Mouse (Mus musculus) neural tube, embryonic 11.5 days (tissue): ENCODE results near the gene Fyn. TPM values are rescaled to one million over a fixed set of nuclear protein-coding genes. Genes with fewer than 3 reads are reported as not detected.

Experiments
- ATAC-seq: fragments of 200-750 bp; cut with Nextera tagmentation; 2 replicates; pipeline ENCODE4 v1.8.0; 2017; ENCODE audit warnings: moderate number of reproducible peaks, mild to moderate bottlenecking, moderate TSS enrichment, moderate library complexity; ENCODE audit not compliant: insufficient read depth, low FRiP score, low TSS enrichment
- DNase-seq: peaks from one replicate; pipeline ENCODE4 v3.0.0-alpha.2; 2015; ENCODE audit warnings: low spot score
- H3K27ac ChIP-seq: fragments of 300-500 bp; sonication (generic); 2 replicates; pipeline ENCODE4 v1.5.1; 2014; ENCODE audit warnings: low read depth, mild to moderate bottlenecking, low read length
- H3K27me3 ChIP-seq: fragments of 300-500 bp; sonication (generic); 2 replicates; pipeline ENCODE4 v1.6.1; 2014; ENCODE audit warnings: mild to moderate bottlenecking, low read length, mixed read lengths; ENCODE audit not compliant: control insufficient read depth, insufficient read depth
- H3K36me3 ChIP-seq: fragments of 300-500 bp; sonication (generic); 2 replicates; pipeline ENCODE4 v1.6.1; 2014; ENCODE audit warnings: mild to moderate bottlenecking, low read length, moderate library complexity, mixed read lengths; ENCODE audit not compliant: control insufficient read depth, insufficient read depth
- H3K4me1 ChIP-seq: fragments of 300-500 bp; sonication (generic); 2 replicates; pipeline ENCODE4 v1.6.1; 2014; ENCODE audit warnings: low read length, mixed read lengths; ENCODE audit not compliant: control insufficient read depth, insufficient read depth
- H3K4me2 ChIP-seq: fragments of 300-500 bp; sonication (generic); 2 replicates; pipeline ENCODE4 v1.6.1; 2014; ENCODE audit warnings: low read depth, mild to moderate bottlenecking, moderate library complexity
- H3K4me3 ChIP-seq: fragments of 300-500 bp; sonication (generic); 2 replicates; pipeline ENCODE4 v1.5.1; 2014; ENCODE audit warnings: low read depth, low read length
- H3K9ac ChIP-seq: fragments of 300-500 bp; sonication (generic); 2 replicates; pipeline ENCODE4 v1.6.1; 2014; ENCODE audit warnings: mild to moderate bottlenecking, low read length
- H3K9me3 ChIP-seq: fragments of 300-500 bp; sonication (generic); 2 replicates; pipeline ENCODE4 v1.6.1; 2016; ENCODE audit warnings: low read length; ENCODE audit not compliant: control insufficient read depth
- WGBS: fragments of 180-500 bp; shearing (Covaris S2); extraction: QIAGEN DNeasy Blood & Tissue Kit; methylation state at CpG from one replicate; pipeline ENCODE4 v1.1.7; 2014; 5-methylcytosine and 5-hydroxymethylcytosine counted together
- polyA plus RNA-seq: library from polyadenylated mRNA; unstranded; fragments of >200 nt; fragmentation: Nextera tagmentation; extraction: Ambion mirVana; gene quantifications from 2 replicates; pipeline ENCODE4 v1.2.1, GENCODE M21; 2014

Fyn gene
- polyA plus RNA-seq, 1 experiment from 2014 or later = 66.0 TPM

DNA sequence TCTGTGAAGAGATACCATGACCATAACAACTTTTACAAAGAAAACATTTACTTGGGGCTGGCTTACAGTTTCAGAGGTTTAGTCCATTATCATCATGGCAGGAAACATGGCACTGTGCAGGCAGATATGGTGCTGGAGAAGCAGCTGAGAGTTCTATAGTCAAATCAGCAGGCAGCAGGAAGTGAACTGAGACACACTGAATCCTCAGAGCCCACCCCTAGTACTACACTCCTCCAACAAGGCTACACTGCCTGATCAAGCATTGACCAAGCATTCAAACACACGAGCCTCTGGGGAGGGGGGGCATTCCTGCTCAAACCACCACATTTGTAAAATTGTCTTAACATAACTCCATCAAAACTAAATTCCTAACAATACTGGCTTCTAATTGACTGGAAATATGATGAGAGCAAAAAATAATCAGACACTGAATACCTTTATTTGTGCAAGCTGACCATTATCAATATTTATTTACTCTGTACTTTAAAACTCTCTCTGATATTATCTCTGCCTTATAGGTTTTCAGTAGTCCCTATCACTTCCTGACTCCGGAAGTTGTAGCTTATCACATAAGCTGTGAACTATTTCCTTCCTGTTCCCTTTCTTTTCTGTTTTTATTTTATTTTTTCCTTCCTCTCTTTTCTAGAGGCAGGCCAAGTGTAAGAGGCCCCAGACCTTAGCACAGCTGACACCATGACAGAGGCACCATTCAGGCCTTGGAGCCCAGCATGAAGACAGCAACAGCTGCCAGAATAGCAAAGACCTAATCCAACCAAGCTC, 29.3 kb upstream of the Fyn start:
- DNase-seq (no peak), ATAC-seq (no peak)
- Histone ChIP-seq H3K9me3 (no peaks in the 10 kb centered on the region), H3K9ac (no peak overlapping the region), H3K27ac (no peak overlapping the region), H3K4me1 (no peaks in the 10 kb centered on the region), H3K36me3 (no peaks in the 10 kb centered on the region), H3K27me3 (no peaks in the 10 kb centered on the region), H3K4me2 (no peak overlapping the region), H3K4me3 (no peak overlapping the region)
- 81% methylated on average over 2 of the region's 2 CpGs for WGBS

DNA sequence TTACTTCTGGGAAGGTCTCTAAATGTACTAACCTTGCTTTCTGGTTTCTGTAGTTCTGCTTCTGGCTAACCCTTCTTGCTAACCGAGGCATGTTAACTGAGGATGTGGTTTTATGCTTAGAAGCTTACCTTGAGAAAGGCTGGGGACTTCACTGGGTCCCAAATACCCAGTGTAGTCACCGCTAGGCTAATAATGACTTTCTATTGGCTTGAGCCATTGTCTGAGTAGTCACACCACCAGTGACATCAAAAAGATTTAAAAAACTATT, 28.8 kb upstream of the Fyn start:
- no peak overlapping the region for H3K4me2 ChIP-seq
- 91% methylated on average over 2 of the region's 2 CpGs for WGBS
- H3K9ac ChIP-seq = no peak overlapping the region
- ATAC-seq = no peak
- H3K27me3 ChIP-seq = no peaks in the 10 kb centered on the region
- DNase-seq = no peak
- no peak overlapping the region for H3K27ac ChIP-seq
- H3K4me3 ChIP-seq = no peak overlapping the region
- H3K4me1 ChIP-seq = no peaks in the 10 kb centered on the region
- no peaks in the 10 kb centered on the region for H3K36me3 ChIP-seq
- H3K9me3 ChIP-seq = no peaks in the 10 kb centered on the region

DNA sequence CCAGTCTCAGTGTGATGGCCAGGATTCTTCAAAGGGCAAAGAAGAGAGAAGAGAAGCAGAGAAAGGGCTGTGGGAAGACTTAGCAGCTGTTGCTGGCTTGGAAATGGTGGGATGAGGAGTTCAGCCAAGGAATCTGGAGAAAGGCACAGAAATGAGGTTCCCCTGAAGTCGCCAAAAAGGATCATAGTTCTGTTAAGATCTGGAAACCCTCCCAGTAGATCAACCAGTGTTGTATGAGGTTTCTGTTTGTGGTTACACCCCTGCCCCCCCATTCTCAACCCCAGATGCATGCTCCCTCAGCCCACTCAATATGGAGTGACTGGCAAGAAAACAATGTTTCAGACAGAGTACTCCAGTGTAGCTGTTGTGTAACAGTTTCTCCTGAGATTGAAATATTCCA, 25.1 kb upstream of the Fyn start:
- no peak for ATAC-seq

GRCm38 (mm10) chr10:39345921-39346320, 22.7 kb upstream of the Fyn start:
- H3K27me3 ChIP-seq = no peaks in the 10 kb centered on the region
- DNase-seq = no peak
- WGBS = 84% methylated on average over 1 of the region's 1 CpGs
- no peaks in the 10 kb centered on the region for H3K36me3 ChIP-seq
- H3K4me3 ChIP-seq = no peak overlapping the region
- H3K27ac ChIP-seq = no peak overlapping the region
- no peak for ATAC-seq
- no peak overlapping the region for H3K4me2 ChIP-seq
- no peak overlapping the region for H3K9ac ChIP-seq
- no peaks in the 10 kb centered on the region for H3K4me1 ChIP-seq
- no peaks in the 10 kb centered on the region for H3K9me3 ChIP-seq

More for the DNA sequence above, 25.1 kb upstream of the Fyn start:
- 81% methylated on average over 1 of the region's 1 CpGs for WGBS
- no peak overlapping the region for H3K9ac ChIP-seq
- no peaks in the 10 kb centered on the region for H3K9me3 ChIP-seq
- H3K4me3 ChIP-seq = no peak overlapping the region
- no peaks in the 10 kb centered on the region for H3K27me3 ChIP-seq
- H3K27ac ChIP-seq = no peak overlapping the region
- no peaks in the 10 kb centered on the region for H3K36me3 ChIP-seq
- no peaks in the 10 kb centered on the region for H3K4me1 ChIP-seq
- DNase-seq = no peak
- no peak overlapping the region for H3K4me2 ChIP-seq

- 98% methylated on average over 14 of the region's 14 CpGs for WGBS
- no peak for ATAC-seq
- no peak for DNase-seq
- Histone ChIP-seq H3K27ac (no peak overlapping the region), H3K4me3 (no peak overlapping the region), H3K36me3 (no peaks in the 10 kb centered on the region), H3K27me3 (no peaks in the 10 kb centered on the region), H3K4me1 (no peaks in the 10 kb centered on the region), H3K9ac (no peak overlapping the region), H3K4me2 (no peak overlapping the region), H3K9me3 (no peaks in the 10 kb centered on the region)
Observed at GRCm38 (mm10) chr10:39349781-39350364, 18.8 kb upstream of the Fyn start.

DNA sequence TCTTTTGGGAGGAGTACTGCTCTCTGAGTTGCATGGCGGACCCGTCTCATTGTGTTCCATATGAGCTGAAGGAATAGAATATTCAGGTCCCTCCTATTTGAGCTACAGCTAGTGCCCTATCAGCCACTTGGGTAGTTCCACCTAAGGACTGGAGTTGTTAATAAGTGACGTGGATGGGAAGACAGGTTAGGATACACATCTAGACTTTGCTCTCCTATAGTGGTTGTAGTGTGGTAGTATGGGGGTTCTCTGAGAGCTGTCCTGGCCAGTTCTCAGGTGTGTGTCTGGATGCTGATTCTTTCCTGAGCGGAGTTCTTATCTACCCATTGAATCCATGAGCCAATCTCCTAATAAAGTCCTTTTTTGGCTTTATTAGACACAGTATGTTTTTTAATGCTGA, 4.5 kb upstream of the Fyn start:
- WGBS = 89% methylated on average over 4 of the region's 4 CpGs
- Histone ChIP-seq H3K4me3 (no peak overlapping the region), H3K9ac (no peak overlapping the region), H3K4me2 (no peak overlapping the region), H3K27ac (no peak overlapping the region), H3K36me3 (no peaks in the 10 kb centered on the region), H3K27me3 (no peaks in the 10 kb centered on the region), H3K4me1 (no peaks in the 10 kb centered on the region), H3K9me3 (no peaks in the 10 kb centered on the region)
- ATAC-seq (no peak), DNase-seq (no peak)

DNA sequence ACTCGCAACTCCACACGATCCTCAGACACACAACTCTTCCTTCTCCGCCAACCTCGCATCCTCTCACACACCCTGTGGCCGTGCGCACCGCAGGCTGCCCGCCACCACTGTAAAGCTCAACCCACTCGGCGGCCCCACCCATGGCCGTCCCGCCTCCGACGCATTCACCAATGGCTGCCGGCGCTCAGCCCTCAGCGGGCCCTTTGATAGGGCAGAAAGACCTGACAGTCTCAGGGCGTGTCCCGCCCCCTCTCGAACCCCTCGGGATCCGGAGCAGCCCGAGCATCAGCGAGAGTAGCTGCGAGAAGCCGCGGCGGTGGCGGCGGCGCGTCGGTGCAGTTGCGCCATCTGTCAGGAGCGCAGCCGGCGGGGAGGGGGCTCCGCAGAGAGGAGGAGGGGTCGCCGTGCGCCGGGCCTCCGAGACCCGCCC, 862 bp downstream of the Fyn start:
- WGBS = under 1% methylated on average over 33 of the region's 44 CpGs
- peak overlapping the region; percentile 98 for H3K9ac ChIP-seq
- peak; percentile 97 for ATAC-seq
- no peaks in the 10 kb centered on the region for H3K27me3 ChIP-seq
- peak overlapping the region; percentile 98 for H3K27ac ChIP-seq
- H3K36me3 ChIP-seq = no peaks in the 10 kb centered on the region
- H3K4me1 ChIP-seq = peaks cover 13% of the 10 kb centered on the region
- peak; percentile 99 for DNase-seq
- H3K4me3 ChIP-seq = peak overlapping the region; percentile 97
- no peaks in the 10 kb centered on the region for H3K9me3 ChIP-seq
- peak overlapping the region; percentile 60 for H3K4me2 ChIP-seq

DNA sequence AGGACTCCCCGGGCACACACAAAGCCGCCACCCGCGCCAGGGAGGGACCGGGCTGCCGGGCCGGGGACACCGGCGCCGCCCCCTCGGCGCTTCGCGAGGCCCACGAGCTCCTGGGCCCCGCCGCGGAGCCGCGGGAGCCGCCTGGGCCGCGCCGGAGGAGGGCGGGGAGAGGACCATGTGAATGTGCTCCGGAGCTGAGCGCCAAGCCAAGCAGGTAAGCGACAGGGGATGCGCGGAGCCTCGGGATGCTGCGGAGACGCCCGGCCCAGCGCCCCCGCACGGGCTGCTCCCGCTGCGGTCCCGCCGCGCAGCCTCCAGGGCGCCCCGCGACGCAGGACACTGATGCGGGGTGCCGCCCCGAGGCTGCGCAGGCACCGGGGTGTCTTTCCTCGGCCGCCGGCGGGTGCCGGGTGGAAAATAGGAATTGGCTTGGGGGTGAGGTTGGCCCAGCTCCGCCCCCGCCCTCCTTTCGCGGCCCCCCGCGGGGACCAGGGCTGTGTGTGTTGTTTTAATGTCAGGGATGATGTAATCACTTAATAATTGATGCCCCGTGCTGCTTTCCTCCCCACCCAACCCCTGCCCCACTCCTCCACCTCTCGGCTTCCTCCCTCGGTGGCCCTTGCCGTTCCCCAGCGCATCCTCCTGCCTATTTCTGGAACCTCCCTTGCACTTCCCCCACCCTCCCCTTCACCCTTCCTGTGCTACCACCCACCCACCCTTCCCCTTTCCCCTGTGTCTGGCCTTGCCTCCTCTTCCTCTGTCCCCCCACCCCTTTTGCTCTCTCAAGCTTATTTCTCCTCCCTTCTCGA, 1.5 kb downstream of the Fyn start:
- under 1% methylated on average over 52 of the region's 68 CpGs for WGBS
- peak overlapping the region; percentile 98 for H3K9ac ChIP-seq

More for the DNA sequence above, 1.5 kb downstream of the Fyn start:
- Histone ChIP-seq H3K27me3 (no peaks in the 10 kb centered on the region), H3K9me3 (no peaks in the 10 kb centered on the region), H3K27ac (peak overlapping the region; percentile 98), H3K4me1 (peaks cover 16% of the 10 kb centered on the region), H3K4me2 (peak overlapping the region; percentile 60), H3K36me3 (no peaks in the 10 kb centered on the region), H3K4me3 (peak overlapping the region; percentile 97)
- peak; percentile 67 for DNase-seq
- peak; percentile 64 for ATAC-seq
